Mouse (Mus musculus) megakaryocyte progenitor cell, adult 5-6 weeks (primary cell): ENCODE data around the gene Lrrc28. TPM values are rescaled to one million over a fixed set of nuclear protein-coding genes. Genes with fewer than 3 reads are reported as not detected.

Experiments used
- ATAC-seq: replicated peaks from 2 replicates; pipeline ENCODE4 v1.8.0; 2016; ENCODE audit warnings: mild to moderate bottlenecking, moderate TSS enrichment, inconsistent platforms; ENCODE audit not compliant: poor library complexity
- total RNA-seq, 2 experiments: library from RNA; stranded (forward) in 1 of 2; stranded (reverse) in 1 of 2; fragments of 157-497, 149-512 nt in 1 of 2; fragments of 200-1000 nt in 1 of 2; gene quantifications; 2 replicates each; pipeline versions ENCODE4 v1.2.3 to v1.2.4; 2015 to 2017

The Lrrc28 gene
- total RNA-seq, 2 experiments from 2014 or later = 9.6 to 16.9 TPM

GRCm38 (mm10) chr7:67596961-67597360, 48.1 kb downstream of the Lrrc28 start:
- peak; percentile 52; the same call in 1 of the 2 replicates for ATAC-seq

GRCm38 (mm10) chr7:67596322-67596721, 48.7 kb downstream of the Lrrc28 start:
- 0 out of 2 replicates have a peak, but pooled peaks have one; percentile 26 for ATAC-seq

- no peak for ATAC-seq
Measured at GRCm38 (mm10) chr7:67593902-67594301, 51.2 kb downstream of the Lrrc28 start.

GRCm38 (mm10) chr7:67592670-67593069, 52.4 kb downstream of the Lrrc28 start:
- ATAC-seq = no peak

- no peak for ATAC-seq
Measured at GRCm38 (mm10) chr7:67588743-67589142, 56.3 kb downstream of the Lrrc28 start.

GRCm38 (mm10) chr7:67586479-67586878, 58.6 kb downstream of the Lrrc28 start:
- no peak for ATAC-seq

GRCm38 (mm10) chr7:67583852-67584251, 61.2 kb downstream of the Lrrc28 start:
- no peak for ATAC-seq

- ATAC-seq = no peak
Measured at GRCm38 (mm10) chr7:67578783-67579482, 66.1 kb downstream of the Lrrc28 start.

- ATAC-seq = no peak
Measured at GRCm38 (mm10) chr7:67578044-67578443, 67.0 kb downstream of the Lrrc28 start.

GRCm38 (mm10) chr7:67566510-67567237, 78.4 kb downstream of the Lrrc28 start:
- ATAC-seq = no peak

- ATAC-seq = no peak
Measured at GRCm38 (mm10) chr7:67565132-67565531, 79.9 kb downstream of the Lrrc28 start.

- no peak for ATAC-seq
Measured at GRCm38 (mm10) chr7:67562176-67562575, 82.9 kb downstream of the Lrrc28 start.

- no peak for ATAC-seq
Measured at GRCm38 (mm10) chr7:67559486-67559885, 85.6 kb downstream of the Lrrc28 start.

GRCm38 (mm10) chr7:67558230-67558629, 86.8 kb downstream of the Lrrc28 start:
- ATAC-seq = no peak

GRCm38 (mm10) chr7:67554863-67555262, 90.2 kb downstream of the Lrrc28 start:
- no peak for ATAC-seq

- peak; percentile 62 for ATAC-seq
Measured at GRCm38 (mm10) chr7:67551242-67551641, 93.8 kb downstream of the Lrrc28 start.

- peak; percentile 72 for ATAC-seq
Measured at GRCm38 (mm10) chr7:67549073-67549561, 96.0 kb downstream of the Lrrc28 start.

- ATAC-seq = no peak
Measured at GRCm38 (mm10) chr7:67548599-67549041, 96.4 kb downstream of the Lrrc28 start.

GRCm38 (mm10) chr7:67546282-67546681, 98.8 kb downstream of the Lrrc28 start:
- ATAC-seq = peak; percentile 78

GRCm38 (mm10) chr7:67544586-67544985, 100.5 kb downstream of the Lrrc28 start:
- ATAC-seq = no peak

- ATAC-seq = no peak
Measured at GRCm38 (mm10) chr7:67543641-67544040, 101.4 kb downstream of the Lrrc28 start.
